Mouse (Mus musculus) cortical plate, adult 2 months (tissue): Measurements from ENCODE around the gene Maml3. TPM values are rescaled to one million over a fixed set of nuclear protein-coding genes. Genes with fewer than 3 reads are reported as not detected.

Source experiments
- H3K27ac ChIP-seq: fragments of 200-500 bp; 2 replicates; pipeline ENCODE4 v1.5.1; 2012; ENCODE audit warnings: low read length, control low read depth, inconsistent platforms; ENCODE audit not compliant: insufficient read depth
- H3K4me1 ChIP-seq: fragments of 200-500 bp; 2 replicates; pipeline ENCODE4 v1.6.1; 2011; ENCODE audit warnings: low read length; ENCODE audit not compliant: control insufficient read depth, insufficient read depth
- H3K4me3 ChIP-seq: fragments of 200-500 bp; 2 replicates; pipeline ENCODE4 v1.5.1; 2011; ENCODE audit warnings: mild to moderate bottlenecking, low read length, control low read depth; ENCODE audit not compliant: insufficient read depth
- CTCF ChIP-seq: fragments of 200-500 bp; IDR thresholded peaks from 2 replicates; pipeline ENCODE4 v1.5.1; 2011; ENCODE audit warnings: mild to moderate bottlenecking, control low read depth, low read length; ENCODE audit not compliant: insufficient read depth; ENCODE audit errors: extremely low read depth
- POLR2A ChIP-seq: fragments of 200-500 bp; IDR thresholded peaks from 2 replicates; pipeline ENCODE4 v1.6.1; 2011; ENCODE audit warnings: mild to moderate bottlenecking, low read length, control low read depth; ENCODE audit not compliant: insufficient read depth; ENCODE audit errors: extremely low read depth
- polyA plus RNA-seq: library from polyadenylated mRNA; depleted of rRNA; stranded (reverse); fragments of >200 nt; gene quantifications from 2 replicates; pipeline ENCODE4 v1.2.3, GENCODE M21; 2012; rRNA removed

Maml3 gene
- polyA plus RNA-seq, 1 experiment = 2.7 TPM

- Histone ChIP-seq H3K4me1 (0 out of 2 replicates have a peak, but pooled peaks cover 2% of the 10 kb centered on the region), H3K27ac (no peak overlapping the region), H3K4me3 (no peak overlapping the region)
- TF ChIP-seq POLR2A (no peak), CTCF (no peak)
These were observed 457.5 kb downstream of the Maml3 start for GRCm38 (mm10) chr3:51647356-51647755.

GRCm38 (mm10) chr3:51646301-51646700, 458.6 kb downstream of the Maml3 start:
- 0 out of 2 replicates have a peak, but pooled peaks cover 2% of the 10 kb centered on the region for H3K4me1 ChIP-seq
- TF ChIP-seq CTCF = no peak
- no peak for TF ChIP-seq POLR2A
- no peak overlapping the region for H3K27ac ChIP-seq
- no peak overlapping the region for H3K4me3 ChIP-seq

GRCm38 (mm10) chr3:51645484-51645883, 459.4 kb downstream of the Maml3 start:
- no peak overlapping the region for H3K4me3 ChIP-seq
- TF ChIP-seq CTCF = no peak
- TF ChIP-seq POLR2A = no peak
- H3K27ac ChIP-seq = no peak overlapping the region
- 0 out of 2 replicates have a peak, but pooled peaks cover 2% of the 10 kb centered on the region for H3K4me1 ChIP-seq

- H3K4me3 ChIP-seq = no peak overlapping the region
- TF ChIP-seq POLR2A = no peak
- no peak for TF ChIP-seq CTCF
- no peak overlapping the region for H3K27ac ChIP-seq
- H3K4me1 ChIP-seq = no peaks in the 10 kb centered on the region
These were observed 466.6 kb downstream of the Maml3 start for GRCm38 (mm10) chr3:51638260-51638659.

- Histone ChIP-seq H3K27ac (no peak overlapping the region), H3K4me1 (no peaks in the 10 kb centered on the region), H3K4me3 (no peak overlapping the region)
- TF ChIP-seq CTCF = no peak
- no peak for TF ChIP-seq POLR2A
These were observed 467.6 kb downstream of the Maml3 start for GRCm38 (mm10) chr3:51637326-51637725.

GRCm38 (mm10) chr3:51636700-51637099, 468.2 kb downstream of the Maml3 start:
- TF ChIP-seq POLR2A = no peak
- TF ChIP-seq CTCF = no peak
- Histone ChIP-seq H3K4me3 (no peak overlapping the region), H3K27ac (no peak overlapping the region), H3K4me1 (no peaks in the 10 kb centered on the region)

GRCm38 (mm10) chr3:51635960-51636359, 468.9 kb downstream of the Maml3 start:
- Histone ChIP-seq H3K4me3 (no peak overlapping the region), H3K4me1 (no peaks in the 10 kb centered on the region), H3K27ac (no peak overlapping the region)
- TF ChIP-seq POLR2A (no peak), CTCF (no peak)

Other genes with a start within 250 kb of the Maml3 start
- 6.7 and 8.5 TPM in 2 replicates for gene Foxo1, start 163.3 kb upstream of the Maml3 start, polyA plus RNA-seq